Mouse (Mus musculus) forebrain, embryonic 15.5 days (tissue): ENCODE results near the gene Tssk6. TPM values are rescaled to one million over a fixed set of nuclear protein-coding genes. Genes with fewer than 3 reads are reported as not detected.

ENCODE experiments used
- polyA plus RNA-seq: library from polyadenylated mRNA; unstranded; fragments of >200 nt; fragmentation: Nextera tagmentation; extraction: Ambion mirVana; gene quantifications from 2 replicates; pipeline ENCODE4 v1.2.1, GENCODE M21; 2015

The Tssk6 gene
- polyA plus RNA-seq, 1 experiment from 2014 or later, result 3.8 TPM

Other genes with a start within 250 kb of the Tssk6 start
- 1.9 and 2.2 TPM in 2 replicates for gene Zfp964, start 247.7 kb upstream of the Tssk6 start, polyA plus RNA-seq
- gene Zfp869, start 191.5 kb upstream of the Tssk6 start, polyA plus RNA-seq, result 31.9 and 32.0 TPM in 2 replicates
- gene Zfp963, start 152.2 kb upstream of the Tssk6 start, polyA plus RNA-seq, result 8.7 TPM in 2 replicates
- gene Gm20422, start 127.3 kb upstream of the Tssk6 start, polyA plus RNA-seq, result 0.61 TPM in 1 of 2 replicates, not detected in the other
- 50.2 and 50.8 TPM in 2 replicates for gene Atp13a1, start 111.0 kb upstream of the Tssk6 start, polyA plus RNA-seq
- gene Zfp866, start 111.0 kb upstream of the Tssk6 start, polyA plus RNA-seq, result 48.2 and 48.3 TPM in 2 replicates
- gene Gmip, start 93.5 kb upstream of the Tssk6 start, polyA plus RNA-seq, result 42.4 and 44.4 TPM in 2 replicates
- 0.65 and 0.89 TPM in 2 replicates for gene Lpar2, start 79.8 kb upstream of the Tssk6 start, polyA plus RNA-seq
- 54.7 and 55.3 TPM in 2 replicates for gene Pbx4, start 69.7 kb upstream of the Tssk6 start, polyA plus RNA-seq
- gene Cilp2, start 14.5 kb upstream of the Tssk6 start, polyA plus RNA-seq, result 3.6 and 4.0 TPM in 2 replicates
- gene Ndufa13, start 374 bp downstream of the Tssk6 start, polyA plus RNA-seq, result 173 and 179 TPM in 2 replicates
- gene Yjefn3, start 528 bp downstream of the Tssk6 start, polyA plus RNA-seq, result 8.9 and 9.0 TPM in 2 replicates
- 28.3 and 35.5 TPM in 2 replicates for gene Gatad2a, start 94.2 kb downstream of the Tssk6 start, polyA plus RNA-seq
- 84.5 and 85.9 TPM in 2 replicates for gene Mau2, start 140.6 kb downstream of the Tssk6 start, polyA plus RNA-seq
- 60.9 and 66.5 TPM in 2 replicates for gene Sugp1, start 140.6 kb downstream of the Tssk6 start, polyA plus RNA-seq
- gene Tm6sf2, start 170.7 kb downstream of the Tssk6 start, polyA plus RNA-seq, result 1.3 and 1.5 TPM in 2 replicates
- gene Hapln4, start 181.3 kb downstream of the Tssk6 start, polyA plus RNA-seq, result 0.15 and 0.38 TPM in 2 replicates
- 144 and 152 TPM in 2 replicates for gene Ncan, start 218.7 kb downstream of the Tssk6 start, polyA plus RNA-seq
- 43.0 and 43.3 TPM in 2 replicates for gene Nr2c2ap, start 229.1 kb downstream of the Tssk6 start, polyA plus RNA-seq
- 11.5 and 13.4 TPM in 2 replicates for gene Rfxank, start 237.0 kb downstream of the Tssk6 start, polyA plus RNA-seq
- 48.4 and 50.3 TPM in 2 replicates for gene Borcs8, start 237.3 kb downstream of the Tssk6 start, polyA plus RNA-seq
- gene Mef2b, start 237.5 kb downstream of the Tssk6 start, polyA plus RNA-seq, result 0.22 and 0.23 TPM in 2 replicates